Mouse (Mus musculus) layer of hippocampus, adult 2 months (tissue): ENCODE measurements around the gene Pla1a. TPM values are rescaled to one million over a fixed set of nuclear protein-coding genes. Genes with fewer than 3 reads are reported as not detected.
"Not testable (repeated sequence)": the region's sequence is repeated elsewhere in the genome, so short reads cannot be mapped to it uniquely, and the experiment has no call there.

Experiments
- DNase-seq, 2 experiments: peaks; one replicate each; pipeline ENCODE4 v3.0.0; 2022; ENCODE audit warnings: low spot score in 2 of 2
- H3K27ac ChIP-seq: fragments of 200-600 bp; 2 replicates; pipeline ENCODE4 v1.8.1; 2022
- H3K4me3 ChIP-seq: fragments of 200-600 bp; 2 replicates; pipeline ENCODE4 v1.8.1; 2022; ENCODE audit warnings: mild to moderate bottlenecking
- CTCF ChIP-seq: fragments of 200-600 bp; conservative IDR thresholded peaks from 2 replicates; pipeline ENCODE4 v1.8.1; 2022; ENCODE audit warnings: antibody characterized with exemption, mild to moderate bottlenecking, moderate library complexity
- long read RNA-seq, 2 experiments: library from polyadenylated mRNA; stranded (forward); transcript quantifications; one replicate each; pipeline ENCODE4 v2.0.0; 2021; ENCODE audit warnings: borderline mapping rate in 2 of 2
- total RNA-seq, 2 experiments: library from RNA; stranded (reverse); gene quantifications; 2 replicates each; pipeline ENCODE4 v1.2.3; 2021

Gene Pla1a
- total RNA-seq, result under 1 TPM; 0.76 to 0.97 TPM
- long read RNA-seq, experiment 1, result 0 reads
- long read RNA-seq, experiment 2, result 0 reads

GRCm38 (mm10) chr16:38432498-38433425 lies at the start of gene Pla1a:
TSS of gene Pla1a (minus strand) at chr16:38433145.
- TF ChIP-seq CTCF, result no peak
- no peak within 1 kb of the TSS for H3K4me3 ChIP-seq
- no peak for DNase-seq
- H3K27ac ChIP-seq, result no peak within 1 kb of the TSS

- no peak for TF ChIP-seq CTCF
These were observed 48.4 kb upstream of the Pla1a start for GRCm38 (mm10) chr16:38481327-38481726.

GRCm38 (mm10) chr16:38478296-38478695 lies 45.4 kb upstream of the Pla1a start:
- H3K4me3 ChIP-seq, result no peak overlapping the region
- no peak for DNase-seq
- no peak for TF ChIP-seq CTCF
- H3K27ac ChIP-seq, result no peak overlapping the region

More at GRCm38 (mm10) chr16:38481327-38481726, 48.4 kb upstream of the Pla1a start:
- DNase-seq, result no peak
- H3K27ac ChIP-seq, result no peak overlapping the region
- H3K4me3 ChIP-seq, result no peak overlapping the region

- peak overlapping the region; percentile 59 for H3K4me3 ChIP-seq
- not testable (repeated sequence) for H3K27ac ChIP-seq, DNase-seq
These were observed 44.3 kb upstream of the Pla1a start for GRCm38 (mm10) chr16:38477241-38477608.

- Histone ChIP-seq H3K27ac (peak overlapping the region; percentile 24; the same call in 1 of the 2 replicates), H3K4me3 (peak overlapping the region; percentile 59)
- no peak for TF ChIP-seq CTCF
- peak in 1 of 2 experiments; percentile 29 for DNase-seq
These were observed 43.6 kb upstream of the Pla1a start for GRCm38 (mm10) chr16:38476312-38477240.

- no peak for DNase-seq
- peak overlapping the region; percentile 59 for H3K4me3 ChIP-seq
- TF ChIP-seq CTCF, result no peak
- no peak overlapping the region for H3K27ac ChIP-seq
These were observed 42.9 kb upstream of the Pla1a start for GRCm38 (mm10) chr16:38475681-38476311.

GRCm38 (mm10) chr16:38474677-38475286 lies 41.8 kb upstream of the Pla1a start:
- Histone ChIP-seq H3K4me3 (no peak overlapping the region), H3K27ac (no peak overlapping the region)
- no peak for TF ChIP-seq CTCF
- no peak for DNase-seq

GRCm38 (mm10) chr16:38473661-38474060 lies 40.7 kb upstream of the Pla1a start:
- Histone ChIP-seq H3K4me3 (no peak overlapping the region), H3K27ac (no peak overlapping the region)
- DNase-seq, result no peak
- TF ChIP-seq CTCF, result no peak

GRCm38 (mm10) chr16:38472507-38472873 lies 39.5 kb upstream of the Pla1a start:
- Histone ChIP-seq H3K4me3 (no peak overlapping the region), H3K27ac (no peak overlapping the region)
- DNase-seq, result no peak
- no peak for TF ChIP-seq CTCF

- no peak overlapping the region for H3K4me3 ChIP-seq
- H3K27ac ChIP-seq, result no peak overlapping the region
- TF ChIP-seq CTCF, result no peak
- no peak for DNase-seq
These were observed 39.0 kb upstream of the Pla1a start for GRCm38 (mm10) chr16:38471697-38472506.

- DNase-seq, result no peak
- Histone ChIP-seq H3K27ac (no peak overlapping the region), H3K4me3 (no peak overlapping the region)
- no peak for TF ChIP-seq CTCF
These were observed 36.5 kb upstream of the Pla1a start for GRCm38 (mm10) chr16:38469437-38469836.

GRCm38 (mm10) chr16:38468706-38469018 lies 35.7 kb upstream of the Pla1a start:
- no peak overlapping the region for H3K27ac ChIP-seq
- DNase-seq, result no peak
- TF ChIP-seq CTCF, result peak; percentile 32
- H3K4me3 ChIP-seq, result no peak overlapping the region
